Mouse (Mus musculus) spleen, postnatal 14 days (tissue): Measurements from ENCODE around the gene Gm21962.
"Not testable (repeated sequence)": the region's sequence is repeated elsewhere in the genome, so short reads cannot be mapped to it uniquely, and the experiment has no call there.

Experiments
- DNase-seq, 2 experiments: peaks; one replicate each; pipeline ENCODE4 v3.0.0; 2021 to 2022; ENCODE audit warnings: low spot score in 2 of 2

Gm21962 gene

DNA sequence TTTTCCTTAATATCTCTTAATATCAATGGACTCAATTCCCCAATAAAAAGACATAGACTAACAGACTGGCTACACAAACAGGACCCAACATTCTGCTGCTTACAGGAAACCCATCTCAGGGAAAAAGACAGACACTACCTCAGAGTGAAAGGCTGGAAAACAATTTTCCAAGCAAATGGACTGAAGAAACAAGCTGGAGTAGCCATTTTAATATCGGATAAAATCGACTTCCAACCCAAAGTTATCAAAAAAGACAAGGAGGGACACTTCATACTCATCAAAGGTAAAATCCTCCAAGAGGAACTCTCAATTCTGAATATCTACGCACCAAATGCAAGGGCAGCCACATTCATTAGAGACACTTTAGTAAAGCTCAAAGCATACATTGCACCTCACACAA lies at the start of gene Gm21962:
TSS of gene Gm21962 (plus strand) at position 301 of the 400 bp plus-strand sequence.
- DNase-seq, result not testable (repeated sequence)

DNA sequence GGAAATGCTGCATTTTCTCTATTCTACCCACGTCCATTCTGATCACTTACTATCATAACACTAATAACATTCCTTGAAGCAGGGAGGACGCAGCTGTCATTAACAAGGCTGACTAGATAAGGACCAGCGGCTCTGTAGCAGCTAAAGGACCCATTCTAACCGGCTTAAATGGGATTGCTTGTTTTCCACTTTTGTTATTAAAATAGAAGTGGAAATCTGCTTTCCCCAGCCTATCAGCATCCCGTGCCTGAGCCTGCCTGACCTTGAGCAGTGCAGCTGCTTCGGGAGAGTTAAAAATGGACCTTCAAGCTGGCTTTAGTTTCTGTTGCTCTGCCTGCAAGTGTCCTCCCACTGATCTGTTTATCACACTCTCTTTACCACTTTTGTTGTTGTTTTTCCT lies 49.2 kb upstream of the Gm21962 start:
- no peak for DNase-seq

DNA sequence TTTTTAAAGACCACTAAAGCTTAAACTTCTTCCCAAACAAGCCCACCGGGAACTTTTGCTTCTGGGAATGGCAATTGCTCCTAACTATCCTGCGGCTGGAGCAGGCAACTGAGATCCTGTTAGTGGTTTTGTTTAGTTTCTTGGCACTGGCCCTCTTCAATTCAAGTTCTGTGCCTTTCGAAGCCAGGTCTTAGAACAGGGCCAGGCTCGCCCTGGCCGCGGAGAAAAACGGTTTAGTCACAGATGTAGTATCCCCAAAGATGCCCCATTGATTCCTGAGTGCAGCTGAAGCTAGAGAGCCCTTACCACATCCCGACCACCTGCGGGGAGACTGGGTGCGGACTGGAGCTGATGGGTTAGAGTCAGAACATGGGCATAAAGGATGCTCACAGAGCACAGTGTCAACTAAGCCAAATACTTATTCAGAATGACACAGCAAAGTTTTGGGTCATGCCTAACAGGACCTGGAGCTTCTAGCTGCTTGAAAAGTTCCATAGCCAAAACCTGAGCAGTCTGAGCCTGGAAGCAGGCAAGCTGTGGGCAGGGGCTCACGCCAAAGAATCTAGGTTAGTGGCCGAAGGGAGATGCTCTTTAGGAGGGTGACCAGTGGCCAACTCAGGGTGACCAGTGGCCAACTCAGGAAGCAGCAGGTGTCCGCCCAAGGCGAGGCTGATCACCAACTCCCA lies 48.3 kb upstream of the Gm21962 start:
- no peak for DNase-seq

DNA sequence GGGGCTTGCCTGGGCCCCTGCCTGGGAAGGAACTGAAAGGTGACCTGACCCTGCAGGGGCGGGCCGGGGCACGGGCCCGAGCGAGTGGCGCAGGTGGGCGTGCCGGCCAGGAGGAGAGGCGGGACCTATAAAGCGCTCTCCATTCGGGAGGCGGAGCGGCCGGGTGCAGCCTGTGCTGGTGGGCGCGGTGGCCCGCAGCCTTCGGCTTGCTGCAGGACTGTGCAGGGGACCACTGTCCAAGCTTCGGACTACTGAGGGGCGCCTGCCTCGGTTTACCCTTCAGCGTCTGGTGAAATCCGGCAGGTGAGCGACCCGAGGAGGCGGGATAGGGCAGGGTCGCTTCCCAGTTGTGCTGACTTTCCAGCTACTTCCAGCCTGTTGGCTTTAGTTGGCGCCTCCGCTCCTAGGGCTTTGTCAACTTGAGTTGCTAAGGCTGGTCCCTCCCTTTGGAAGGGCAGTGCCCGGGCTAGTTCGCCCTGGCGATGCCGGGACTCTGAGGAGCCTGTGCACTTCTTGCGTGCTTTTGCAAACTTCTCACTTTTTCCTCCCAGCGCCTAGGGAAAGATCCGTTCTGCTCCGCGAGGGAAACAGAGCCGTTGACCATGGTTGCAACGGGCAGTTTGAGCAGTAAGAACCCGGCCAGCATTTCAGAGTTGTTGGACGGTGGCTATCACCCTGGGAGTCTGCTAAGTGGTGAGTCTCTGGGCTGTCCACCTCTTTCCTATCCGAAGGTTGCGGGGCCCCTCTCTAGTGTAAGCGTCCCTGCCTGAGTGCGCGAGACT lies 47.6 kb upstream of the Gm21962 start:
- peak in 1 of 2 experiments; percentile 3 for DNase-seq

DNA sequence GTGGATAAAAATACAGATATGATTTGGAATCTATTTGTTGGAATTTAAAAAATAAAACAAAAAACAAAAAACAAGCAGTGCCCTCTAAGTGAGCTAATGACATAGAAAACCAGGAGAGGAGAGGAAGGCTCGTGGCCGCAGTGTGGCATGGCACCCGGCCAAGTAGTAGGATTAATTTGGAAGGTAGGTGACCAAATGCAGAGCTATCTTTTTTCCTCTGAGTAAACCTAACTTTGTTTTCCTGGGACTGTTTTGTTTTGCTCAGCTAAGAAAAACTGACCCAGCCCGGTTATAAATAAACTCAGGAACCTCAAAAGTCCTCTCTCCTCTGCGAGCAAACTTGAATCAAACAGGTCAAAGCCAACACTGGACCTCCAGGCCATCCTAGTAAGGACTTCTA lies 46.3 kb upstream of the Gm21962 start:
- DNase-seq, result no peak

DNA sequence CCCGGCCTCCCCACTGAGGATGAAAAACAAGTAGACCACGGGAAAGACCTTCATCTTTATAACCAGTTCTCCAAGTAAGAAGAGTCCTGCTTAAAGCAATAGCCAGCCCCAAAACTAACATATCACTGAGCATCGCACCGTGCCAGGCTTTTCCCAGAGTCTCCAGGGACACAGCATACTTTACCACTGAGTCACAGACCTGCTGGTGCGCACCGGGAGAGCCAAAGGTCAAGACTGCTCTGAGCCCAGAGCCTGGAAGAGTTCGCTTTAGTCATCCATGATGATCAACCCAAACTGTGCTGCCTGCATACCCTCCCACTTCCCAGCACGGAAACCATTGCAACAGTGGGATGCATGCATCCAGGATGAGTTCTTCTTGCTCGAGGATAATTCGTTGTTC lies 37.6 kb upstream of the Gm21962 start:
- DNase-seq, result no peak

DNA sequence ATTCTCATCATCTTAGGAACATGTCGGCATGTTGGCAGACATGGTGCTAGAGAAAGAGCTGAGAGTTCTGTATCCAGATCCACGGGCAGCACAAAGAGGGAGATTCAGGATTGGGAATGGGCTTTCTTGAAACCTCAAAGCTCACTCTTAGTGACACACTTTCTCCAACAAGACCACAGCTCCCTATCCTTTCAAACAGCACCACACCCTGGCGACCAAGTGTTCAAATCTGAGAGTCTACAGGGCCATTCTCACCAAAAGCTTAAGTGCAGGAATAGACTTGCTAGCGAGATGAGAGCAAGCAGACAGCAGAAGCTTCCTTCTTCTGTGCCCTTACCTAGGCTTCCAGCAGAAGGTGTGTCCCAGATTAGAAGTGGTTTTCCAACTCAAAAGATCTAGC lies 34.8 kb upstream of the Gm21962 start:
- DNase-seq, result no peak

DNA sequence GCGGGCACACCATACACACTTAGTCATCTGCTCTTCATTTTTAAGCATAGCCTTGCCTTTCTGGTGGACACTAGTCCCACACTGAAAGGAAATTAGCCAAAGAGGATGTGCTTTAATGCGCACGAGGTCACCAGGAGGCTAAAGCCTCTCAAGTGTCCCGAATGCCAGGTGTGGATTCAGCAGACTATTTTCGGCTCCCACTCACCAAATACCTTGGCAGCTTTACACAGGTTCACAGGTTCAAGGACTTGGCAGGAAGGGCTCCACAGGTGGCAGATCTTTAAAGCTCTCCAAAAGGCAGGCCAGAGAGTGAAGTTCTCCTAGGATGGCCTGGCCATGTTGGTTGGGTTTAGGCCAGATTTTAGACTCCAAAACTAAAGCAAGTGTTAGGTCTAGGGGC lies 30.1 kb upstream of the Gm21962 start:
- no peak for DNase-seq

DNA sequence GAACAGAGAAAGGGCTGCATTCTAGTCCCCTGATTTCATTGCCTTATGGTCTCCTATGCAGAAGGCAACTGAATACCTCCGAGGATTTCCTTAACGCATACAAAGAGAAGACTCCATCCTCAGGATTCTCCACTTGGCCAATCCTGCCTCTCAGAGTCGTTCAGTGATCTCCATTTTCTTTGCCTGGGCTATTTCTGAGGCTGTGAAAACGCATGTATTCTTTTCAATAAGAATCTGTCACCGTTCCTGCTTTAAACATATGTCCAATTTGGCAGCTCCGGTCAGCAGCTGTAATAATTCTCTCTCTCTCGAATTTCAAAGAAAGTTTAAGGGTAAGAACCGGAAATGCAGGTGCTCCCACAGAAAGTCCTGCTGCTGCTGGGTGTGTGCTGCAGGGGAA lies 29.2 kb upstream of the Gm21962 start:
- DNase-seq, result no peak

DNA sequence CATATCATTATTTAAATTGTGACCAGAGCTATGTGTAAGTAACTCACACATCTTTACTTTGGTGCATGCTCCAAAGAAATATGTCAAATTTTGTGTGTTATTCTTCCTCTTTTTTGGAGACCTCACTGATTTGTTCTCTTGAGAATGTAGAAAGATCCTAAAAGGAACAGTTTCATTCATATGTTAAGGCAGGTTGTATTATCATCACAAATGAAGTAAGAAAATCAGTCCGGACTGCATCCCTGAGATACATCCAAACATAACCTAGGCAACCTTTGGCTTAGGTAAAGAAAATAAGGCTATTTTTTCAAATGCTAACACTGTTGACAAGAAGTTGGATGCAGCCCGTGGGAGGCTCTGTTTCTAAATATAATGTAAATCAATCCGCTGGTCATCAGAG lies 28.8 kb upstream of the Gm21962 start:
- DNase-seq, result no peak

DNA sequence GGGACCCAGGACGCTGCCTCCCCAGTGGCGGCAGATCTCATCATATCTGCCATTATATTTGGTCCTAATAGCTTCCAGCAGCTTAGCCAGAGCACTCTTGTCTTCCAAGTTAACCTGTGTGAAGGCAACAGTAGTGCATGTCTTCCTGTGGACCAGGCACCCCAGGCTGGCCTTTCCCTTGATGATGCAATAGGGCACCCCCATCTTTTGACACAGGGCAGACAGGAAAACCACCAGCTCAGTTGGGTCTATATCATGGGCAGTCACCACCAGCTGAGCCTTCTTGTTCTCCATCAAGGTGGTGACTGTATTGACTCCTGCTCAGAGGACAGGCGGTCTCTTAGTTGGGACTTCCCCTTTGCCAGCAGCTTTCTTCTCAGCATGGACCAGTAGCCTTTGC lies 27.2 kb upstream of the Gm21962 start:
- no peak for DNase-seq

DNA sequence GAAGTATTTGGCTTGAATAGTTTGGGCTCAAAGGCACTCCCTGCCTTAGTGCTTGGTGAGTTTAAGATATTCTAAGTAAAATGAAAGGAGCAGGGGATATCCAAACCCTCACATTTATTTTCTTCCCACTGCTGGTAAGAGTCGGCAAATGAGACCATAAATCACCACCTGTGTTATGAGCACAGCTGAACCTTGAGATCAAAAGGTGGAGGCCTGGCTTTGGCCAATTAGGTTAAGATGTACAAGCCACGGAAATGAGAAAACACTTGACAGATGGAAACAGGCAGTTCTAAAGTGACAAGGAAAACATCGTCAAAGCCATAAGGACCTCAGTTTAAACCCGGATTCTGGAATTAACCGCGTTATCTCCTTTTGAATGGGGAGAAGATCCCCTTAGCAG lies 26.4 kb upstream of the Gm21962 start:
- no peak for DNase-seq

DNA sequence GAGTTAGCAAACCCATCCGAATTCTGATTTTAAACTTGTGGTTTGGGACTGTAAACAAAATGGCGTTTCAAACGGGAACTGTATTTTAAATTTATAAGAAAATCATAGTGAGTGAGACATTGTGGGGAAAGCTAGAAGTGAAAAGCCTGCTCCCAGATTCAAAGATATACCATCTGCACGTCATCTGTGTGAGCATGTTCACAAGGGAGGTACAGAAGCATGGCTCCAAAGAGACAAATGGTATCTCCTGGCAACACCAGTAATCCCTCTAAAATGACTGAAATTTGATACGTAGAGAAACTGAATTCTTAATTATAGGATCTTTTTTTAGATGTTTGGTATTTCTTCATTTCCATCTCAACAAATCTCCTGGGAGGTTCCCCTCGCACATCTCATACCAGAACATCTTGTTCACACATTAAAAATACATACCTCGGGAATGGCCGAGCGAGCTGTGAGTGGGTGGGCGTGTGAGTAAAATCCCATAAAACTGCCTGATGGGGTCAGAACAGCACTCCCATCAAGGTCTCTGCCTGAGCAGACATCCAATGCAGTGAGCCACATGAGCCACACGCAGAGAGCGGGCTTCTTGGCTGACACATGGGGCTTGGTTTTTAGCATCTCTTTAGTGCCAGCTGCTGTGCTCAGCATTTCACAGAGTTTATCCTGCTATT lies 23.8 kb upstream of the Gm21962 start:
- DNase-seq, result no peak

DNA sequence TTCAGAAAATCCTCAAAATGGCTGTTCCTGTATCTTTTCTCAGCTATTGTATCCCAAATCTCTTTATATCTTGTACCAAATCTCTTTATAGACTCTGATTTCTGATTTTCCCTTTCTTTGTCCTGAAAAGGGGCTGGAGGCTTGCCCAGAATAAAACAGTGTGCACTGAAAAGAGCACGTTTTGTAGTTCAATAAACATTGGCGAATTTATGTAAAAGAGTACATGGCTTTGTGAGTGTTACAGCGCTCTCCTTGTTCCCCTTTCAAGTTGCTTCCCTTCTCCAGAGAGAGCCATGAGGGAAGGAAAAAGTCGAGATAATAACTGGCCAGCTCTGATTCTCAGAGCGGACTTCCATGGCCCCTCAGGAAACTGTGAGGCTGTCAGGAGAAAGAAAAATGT lies 22.2 kb upstream of the Gm21962 start:
- DNase-seq, result no peak

DNA sequence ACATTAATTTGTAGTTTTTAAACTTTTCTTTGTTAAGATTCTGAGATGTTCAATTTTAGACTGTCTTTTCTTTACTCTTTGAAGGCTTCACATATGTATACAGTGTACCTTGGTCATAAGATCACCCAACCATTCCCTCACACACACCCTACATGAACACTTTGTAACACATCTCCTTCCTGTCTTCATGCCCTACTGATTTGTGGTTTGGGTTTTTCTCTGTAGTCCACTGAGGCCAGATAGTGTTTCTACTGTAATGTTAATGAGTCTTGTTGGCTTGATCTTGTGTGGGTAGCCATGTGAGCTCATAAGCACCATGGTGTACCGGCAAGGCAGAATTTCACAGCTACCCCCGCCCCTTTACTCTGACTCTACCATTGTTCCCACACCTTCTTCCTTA lies 18.5 kb upstream of the Gm21962 start:
- DNase-seq, result no peak

DNA sequence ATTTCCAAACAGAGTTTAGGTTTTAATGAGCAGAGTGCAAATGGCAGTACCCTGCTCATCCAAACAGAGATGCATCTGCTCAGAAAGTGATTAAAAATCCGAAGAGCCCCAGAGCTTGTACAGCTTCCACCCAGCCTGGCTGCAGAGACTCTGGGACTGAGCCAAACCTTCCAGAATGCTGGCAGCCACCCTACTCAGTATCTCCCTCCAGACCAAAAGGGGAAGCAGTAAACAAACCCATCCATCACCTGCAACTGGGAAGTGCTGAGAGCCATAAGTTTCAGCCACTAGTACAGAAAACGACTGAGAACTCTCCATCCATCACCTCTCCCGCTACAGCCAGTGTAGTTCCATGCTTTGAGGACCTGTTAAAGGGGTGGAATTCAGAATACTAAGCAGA lies 9.6 kb downstream of the Gm21962 start:
- DNase-seq, result no peak

DNA sequence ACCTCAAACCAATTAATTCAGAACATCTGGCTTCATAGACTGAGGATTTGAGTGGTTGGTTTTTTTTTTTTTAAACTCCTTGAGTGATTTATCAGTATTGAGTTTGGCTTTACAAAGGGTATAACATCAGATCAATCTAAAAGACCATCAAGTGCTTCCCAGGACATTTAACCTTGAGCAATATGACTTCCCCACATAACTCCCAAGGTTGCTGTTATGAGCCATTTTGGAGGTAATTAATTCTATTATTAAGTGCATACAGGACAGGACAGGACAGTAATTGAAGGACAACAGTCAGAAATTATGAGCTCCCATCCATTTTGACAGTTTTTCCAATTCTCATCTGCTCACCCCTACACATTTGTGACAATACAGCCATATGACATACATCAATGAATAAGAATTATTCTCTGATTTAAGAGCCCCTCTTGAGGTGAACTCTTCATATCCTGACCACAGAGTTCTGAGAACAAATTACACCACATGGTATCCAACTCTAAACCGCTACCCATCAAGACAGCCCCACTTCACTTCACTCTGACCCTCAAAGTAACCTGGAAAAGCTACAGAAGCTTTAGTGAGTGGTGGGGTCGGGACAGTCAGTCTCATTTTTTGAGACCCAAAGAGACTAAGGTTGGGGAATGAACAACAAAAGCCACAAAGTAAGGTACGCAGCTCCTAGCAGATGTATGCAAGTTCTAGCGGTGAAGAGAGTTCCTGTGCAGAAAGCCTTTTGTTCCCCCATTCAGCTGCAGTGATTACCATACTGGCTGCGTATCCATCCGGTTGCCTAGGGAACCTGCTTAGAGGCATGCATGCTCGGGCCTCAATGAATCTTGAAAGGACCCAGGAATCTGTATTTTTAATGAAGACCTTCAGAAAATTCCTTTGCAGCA lies 11.8 kb downstream of the Gm21962 start:
- no peak for DNase-seq

DNA sequence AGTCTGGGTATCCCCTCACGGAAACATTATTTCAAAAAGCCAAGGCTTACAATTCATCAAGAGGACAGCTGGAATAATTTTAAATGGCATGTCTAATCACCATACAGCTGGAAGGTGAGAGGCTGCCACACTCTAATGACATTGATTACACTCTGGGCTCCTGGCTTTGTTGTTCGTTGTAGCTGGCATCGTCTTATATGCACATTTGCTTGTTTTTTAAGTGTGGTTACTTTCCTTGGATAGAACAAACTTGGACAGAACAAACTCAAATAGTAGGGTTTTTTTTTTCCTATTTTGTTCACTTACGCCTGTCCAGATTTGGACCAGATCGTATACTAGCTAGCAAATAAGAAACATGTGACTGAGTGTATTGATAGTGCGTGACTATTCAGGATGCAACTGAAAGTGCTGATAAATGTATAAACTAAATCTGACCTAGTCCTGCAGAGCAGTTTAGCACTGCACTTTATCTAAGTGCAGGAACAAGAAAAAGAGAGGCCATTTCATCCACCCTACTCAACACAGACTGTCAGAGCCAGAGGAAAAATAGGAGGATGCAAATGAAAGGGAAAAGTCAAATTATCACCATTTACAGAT lies 12.6 kb downstream of the Gm21962 start:
- DNase-seq, result no peak

DNA sequence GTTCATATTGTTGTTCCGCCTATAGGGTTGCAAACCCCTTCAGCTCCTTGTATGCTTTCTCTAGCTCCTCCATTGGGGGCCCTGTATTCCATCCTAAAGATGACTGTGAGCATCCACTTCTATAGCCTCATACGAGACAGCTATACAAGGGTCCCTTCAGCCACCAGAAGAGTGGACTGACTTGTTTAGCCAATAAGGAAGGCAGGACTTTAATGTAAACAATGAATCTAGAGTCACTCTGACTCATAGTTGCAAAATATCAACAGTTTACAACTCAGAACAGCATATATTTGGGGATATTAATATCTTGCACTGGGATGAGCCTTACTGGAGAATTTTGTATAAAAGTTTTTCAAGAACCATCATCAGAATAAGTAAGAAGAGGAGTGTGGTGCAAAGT lies 15.6 kb downstream of the Gm21962 start:
- DNase-seq, result no peak

DNA sequence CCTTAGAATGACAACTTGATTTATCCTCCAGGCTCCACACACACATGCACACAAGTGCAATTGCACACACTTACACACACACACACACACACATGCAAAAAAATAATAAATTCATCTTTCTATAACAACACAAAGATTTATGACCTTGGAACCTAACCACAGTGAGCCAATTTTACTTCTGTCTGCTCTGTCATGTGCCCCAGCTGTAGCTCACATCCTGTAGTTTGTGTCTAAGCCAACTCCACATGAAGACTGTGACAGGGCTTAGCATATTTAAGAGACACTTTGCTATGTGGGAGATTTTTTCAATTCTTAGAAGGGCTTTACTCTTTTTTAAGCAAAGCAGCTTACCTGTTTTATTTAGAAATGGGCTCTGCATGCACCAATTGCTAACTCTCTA lies 20.2 kb downstream of the Gm21962 start:
- DNase-seq, result no peak

DNA sequence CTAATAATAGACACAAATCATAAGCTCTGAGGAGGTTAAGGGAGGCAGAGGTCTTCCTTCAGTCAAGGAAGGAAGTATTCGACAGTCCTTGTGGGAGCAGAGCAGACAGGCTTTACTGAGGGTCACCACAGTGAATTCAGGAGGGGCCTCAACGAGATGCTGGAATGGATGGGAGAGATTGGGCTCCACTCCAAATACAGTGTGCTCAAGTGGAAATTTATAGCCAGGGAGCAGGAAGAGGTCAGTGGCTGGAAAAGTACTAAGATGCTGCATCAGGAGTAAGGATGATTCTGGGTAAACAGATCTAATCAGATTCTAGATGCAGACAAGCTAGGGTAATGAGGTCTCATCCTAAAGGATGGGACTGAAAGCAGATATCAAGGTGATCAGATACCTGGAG lies 44.6 kb downstream of the Gm21962 start:
- DNase-seq, result no peak
